Mouse (Mus musculus) kidney, adult 2 months (tissue): ENCODE results near the gene Gpam. TPM values are rescaled to one million over a fixed set of nuclear protein-coding genes. Genes with fewer than 3 reads are reported as not detected.

Source experiments
- DNase-seq: peaks from one replicate; pipeline ENCODE4 v3.0.0; 2021
- H3K27ac ChIP-seq: fragments of 200-500 bp; 2 replicates; pipeline ENCODE4 v1.5.1; 2012; ENCODE audit warnings: low read depth, low read length, control low read depth, inconsistent platforms; ENCODE audit not compliant: insufficient read depth
- H3K27me3 ChIP-seq: fragments of 200-500 bp; replicated peaks from 2 replicates; pipeline ENCODE4 v1.6.1; 2012; ENCODE audit warnings: mild to moderate bottlenecking, moderate library complexity, low read length, inconsistent platforms; ENCODE audit not compliant: control insufficient read depth, insufficient read depth
- H3K36me3 ChIP-seq: fragments of 200-500 bp; 2 replicates; pipeline ENCODE4 v1.6.1; 2012; ENCODE audit warnings: mild to moderate bottlenecking, moderate library complexity, low read length, inconsistent platforms; ENCODE audit not compliant: control insufficient read depth, insufficient read depth
- H3K4me1 ChIP-seq: fragments of 200-500 bp; 2 replicates; pipeline ENCODE4 v1.6.1; 2011; ENCODE audit warnings: low read length; ENCODE audit not compliant: control insufficient read depth, insufficient read depth
- H3K4me3 ChIP-seq: fragments of 200-500 bp; 2 replicates; pipeline ENCODE4 v1.5.1; 2011; ENCODE audit warnings: mild to moderate bottlenecking, low read depth, low read length, control low read depth; ENCODE audit not compliant: insufficient read depth
- CTCF ChIP-seq: fragments of 200-500 bp; conservative IDR thresholded peaks from 2 replicates; pipeline ENCODE4 v1.5.1; 2011; ENCODE audit warnings: low read depth, mild to moderate bottlenecking, control low read depth, low read length, moderate library complexity, mixed read lengths; ENCODE audit not compliant: insufficient read depth, insufficient read length
- POLR2A ChIP-seq: fragments of 200-500 bp; IDR thresholded peaks from one replicate; pipeline ENCODE4 v1.6.1; 2011; ENCODE audit warnings: low read depth, low read length, control low read depth
- WGBS: fragments of 180-500 bp; shearing (Covaris S2); methylation state at CpG from one replicate; pipeline ENCODE4 v1.1.7; 2018; 5-methylcytosine and 5-hydroxymethylcytosine counted together
- polyA plus RNA-seq: library from polyadenylated mRNA; depleted of rRNA; stranded (reverse); fragments of >200 nt; gene quantifications from 2 replicates; pipeline ENCODE4 v1.2.3, GENCODE M21; 2012

Gene Gpam
- polyA plus RNA-seq, 1 experiment, result 56.6 TPM

DNA sequence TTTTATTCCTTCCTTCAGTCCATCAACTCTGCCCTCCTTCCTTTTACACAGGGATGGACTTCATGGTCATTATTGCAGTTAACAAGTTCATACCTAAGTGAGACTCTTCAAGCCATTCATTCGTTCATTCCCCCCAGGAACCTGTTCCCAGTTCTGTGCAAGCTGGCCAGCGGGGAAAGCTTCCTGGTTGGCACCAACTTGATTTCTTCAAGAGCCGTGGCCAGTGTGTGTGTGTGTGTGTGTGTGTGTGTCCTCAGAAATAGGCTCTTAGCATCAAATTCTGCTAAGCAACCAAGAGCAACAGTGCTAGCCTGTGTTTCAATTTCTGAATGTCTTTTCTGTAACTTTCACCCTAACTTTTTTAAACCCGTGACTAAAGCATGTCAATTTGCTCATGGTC lies 38.9 kb upstream of the Gpam start:
- no peaks in the 10 kb centered on the region for H3K36me3 ChIP-seq
- 72% methylated on average over 4 of the region's 4 CpGs for WGBS
- H3K4me3 ChIP-seq, result no peak overlapping the region
- no peak for DNase-seq
- H3K4me1 ChIP-seq, result peaks cover 3% of the 10 kb centered on the region; the same call in 1 of the 2 replicates
- TF ChIP-seq POLR2A (no peak), CTCF (no peak)
- H3K27me3 ChIP-seq, result no peaks in the 10 kb centered on the region
- H3K27ac ChIP-seq, result no peak overlapping the region

GRCm38 (mm10) chr19:55165183-55165865 lies 38.3 kb upstream of the Gpam start:
- peaks cover 3% of the 10 kb centered on the region; the same call in 1 of the 2 replicates for H3K4me1 ChIP-seq
- 79% methylated on average over 1 of the region's 1 CpGs for WGBS
- no peak overlapping the region for H3K27ac ChIP-seq
- H3K27me3 ChIP-seq, result no peaks in the 10 kb centered on the region
- TF ChIP-seq CTCF (no peak), POLR2A (no peak)
- no peak for DNase-seq
- no peak overlapping the region for H3K4me3 ChIP-seq
- H3K36me3 ChIP-seq, result no peaks in the 10 kb centered on the region

GRCm38 (mm10) chr19:55164162-55164561 lies 37.1 kb upstream of the Gpam start:
- WGBS, result 82% methylated on average over 1 of the region's 1 CpGs
- H3K4me1 ChIP-seq, result peaks cover 3% of the 10 kb centered on the region; the same call in 1 of the 2 replicates
- no peaks in the 10 kb centered on the region for H3K27me3 ChIP-seq
- no peak overlapping the region for H3K4me3 ChIP-seq
- H3K27ac ChIP-seq, result no peak overlapping the region
- no peak for DNase-seq
- no peaks in the 10 kb centered on the region for H3K36me3 ChIP-seq
- TF ChIP-seq POLR2A (no peak), CTCF (no peak)

DNA sequence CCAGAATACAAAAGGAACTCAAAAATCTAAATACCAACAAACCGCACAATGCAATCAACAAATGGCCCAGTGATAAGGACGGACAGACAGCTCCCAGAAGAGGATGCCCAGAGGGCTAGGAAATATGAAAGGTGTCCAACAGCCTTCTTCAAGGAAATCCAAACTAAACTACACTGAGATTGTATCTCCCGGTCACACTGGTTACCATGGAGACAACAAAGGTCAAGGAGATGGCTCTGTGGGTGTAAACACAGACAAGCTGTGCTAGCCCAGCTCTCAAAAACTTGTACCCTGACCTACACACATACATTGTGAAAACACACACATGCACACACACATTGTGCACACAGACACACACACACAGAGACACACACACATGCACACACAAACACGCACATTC lies 35.2 kb upstream of the Gpam start:
- Histone ChIP-seq H3K36me3 (no peaks in the 10 kb centered on the region), H3K4me3 (no peak overlapping the region), H3K27me3 (no peaks in the 10 kb centered on the region), H3K27ac (no peak overlapping the region), H3K4me1 (peaks cover 3% of the 10 kb centered on the region; the same call in 1 of the 2 replicates)
- no peak for DNase-seq
- 73% methylated on average over 4 of the region's 4 CpGs for WGBS
- TF ChIP-seq POLR2A, result no peak
- no peak for TF ChIP-seq CTCF

- WGBS, result 63% methylated on average over 6 of the region's 6 CpGs
- TF ChIP-seq POLR2A, result no peak
- Histone ChIP-seq H3K27ac (no peak overlapping the region), H3K4me3 (no peak overlapping the region), H3K27me3 (no peaks in the 10 kb centered on the region), H3K4me1 (no peaks in the 10 kb centered on the region), H3K36me3 (no peaks in the 10 kb centered on the region)
- no peak for DNase-seq
Observed at GRCm38 (mm10) chr19:55159826-55160225, 32.8 kb upstream of the Gpam start.

GRCm38 (mm10) chr19:55158606-55159005 lies 31.6 kb upstream of the Gpam start:
- WGBS, result 75% methylated on average over 8 of the region's 8 CpGs
- DNase-seq, result no peak
- no peak overlapping the region for H3K27ac ChIP-seq
- TF ChIP-seq CTCF, result no peak
- TF ChIP-seq POLR2A, result no peak
- no peaks in the 10 kb centered on the region for H3K4me1 ChIP-seq
- H3K4me3 ChIP-seq, result no peak overlapping the region
- H3K27me3 ChIP-seq, result no peaks in the 10 kb centered on the region
- no peaks in the 10 kb centered on the region for H3K36me3 ChIP-seq

DNA sequence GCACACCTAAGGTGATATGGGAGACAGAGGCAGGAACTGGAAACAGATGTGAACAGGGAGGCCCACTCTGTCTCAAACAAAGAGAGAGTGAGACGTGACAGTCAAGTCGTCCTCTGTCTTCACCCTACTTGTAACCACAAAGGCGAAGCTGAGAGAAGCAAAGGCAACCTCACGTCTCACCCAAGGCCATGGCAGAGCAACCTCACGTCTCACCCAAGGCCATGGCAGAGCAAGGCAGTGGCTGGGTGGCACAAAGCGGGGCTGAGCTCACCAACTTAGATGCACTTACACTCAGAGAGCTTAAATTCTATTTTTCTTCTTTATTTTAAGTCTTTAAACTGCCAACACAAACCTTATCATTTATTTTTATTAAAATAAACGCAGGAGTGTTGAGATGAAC lies 30.0 kb upstream of the Gpam start:
- no peak for TF ChIP-seq POLR2A
- TF ChIP-seq CTCF, result no peak
- no peaks in the 10 kb centered on the region for H3K4me1 ChIP-seq
- no peak overlapping the region for H3K4me3 ChIP-seq
- no peak overlapping the region for H3K27ac ChIP-seq
- no peaks in the 10 kb centered on the region for H3K27me3 ChIP-seq
- WGBS, result 92% methylated on average over 7 of the region's 7 CpGs
- H3K36me3 ChIP-seq, result no peaks in the 10 kb centered on the region
- no peak for DNase-seq
